Mouse (Mus musculus) 3134 (cell line): ENCODE measurements around the gene Gmfg.

Experiments used
- DNase-seq: peaks from one replicate; pipeline ENCODE4 v3.0.0-alpha.2; 2011; ENCODE audit warnings: low spot score; ENCODE audit not compliant: insufficient read length; ENCODE audit errors: extremely low read depth

Gene Gmfg

GRCm38 (mm10) chr7:28436932-28437570, at the start of gene Gmfg:
Gmfg (plus strand) TSS chr7:28437447.
- peak; percentile 73 for DNase-seq

DNA sequence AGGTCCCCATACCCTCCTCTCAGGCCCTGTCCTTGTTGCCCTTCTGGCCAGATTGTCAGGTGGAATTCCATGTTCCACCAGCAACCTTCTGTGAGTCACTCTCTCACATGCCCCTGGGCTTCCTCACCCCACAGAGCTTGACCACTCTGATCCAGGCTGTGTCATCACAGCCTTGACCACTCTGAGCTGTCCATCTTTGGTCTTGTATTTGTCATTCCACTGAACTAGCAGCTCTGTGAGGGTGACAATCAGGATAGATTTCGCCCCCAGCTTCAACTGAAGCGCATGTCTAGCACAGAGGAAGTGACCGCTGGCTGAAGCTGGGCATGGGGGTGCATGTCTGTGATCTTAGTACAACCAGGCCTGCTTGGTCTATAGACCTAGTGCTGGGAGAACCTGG, 46.9 kb upstream of the Gmfg start:
- no peak for DNase-seq

- peak; percentile 91 for DNase-seq
Observed at GRCm38 (mm10) chr7:28392429-28393271, 44.6 kb upstream of the Gmfg start, which contains the start of the genes Med29 and Paf1. Med29 (minus strand) TSS chr7:28392708. Paf1 (plus strand) TSS chr7:28392951.

GRCm38 (mm10) chr7:28393272-28393951, 43.8 kb upstream of the Gmfg start:
- DNase-seq: no peak

GRCm38 (mm10) chr7:28395425-28395824, 41.8 kb upstream of the Gmfg start:
- DNase-seq: no peak

GRCm38 (mm10) chr7:28398000-28398399, 39.2 kb upstream of the Gmfg start:
- no peak for DNase-seq

DNA sequence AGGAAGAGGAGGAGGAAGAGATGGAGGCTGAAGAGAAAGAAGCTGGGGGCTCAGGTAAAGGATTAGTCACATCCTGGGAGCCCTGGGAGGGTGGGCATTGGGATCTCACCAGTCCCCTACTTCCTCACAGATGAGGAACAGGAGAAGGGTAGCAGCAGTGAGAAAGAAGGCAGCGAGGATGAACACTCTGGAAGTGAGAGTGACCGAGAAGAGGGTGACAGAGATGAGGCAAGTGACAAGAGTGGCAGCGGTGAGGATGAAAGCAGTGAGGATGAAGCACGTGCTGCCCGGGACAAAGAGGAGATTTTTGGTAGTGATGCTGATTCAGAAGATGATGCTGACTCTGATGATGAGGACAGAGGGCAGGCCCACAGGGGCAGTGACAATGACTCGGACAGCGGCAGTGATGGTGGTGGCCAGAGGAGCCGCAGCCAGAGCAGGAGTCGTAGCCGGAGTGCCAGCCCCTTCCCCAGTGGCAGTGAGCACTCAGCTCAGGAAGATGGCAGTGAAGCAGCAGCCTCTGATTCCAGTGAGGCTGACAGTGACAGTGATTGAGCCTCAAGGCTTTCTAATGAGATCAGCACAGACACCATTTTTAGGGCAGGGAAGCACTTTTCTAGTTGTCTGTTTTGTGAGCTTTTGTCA, 38.4 kb upstream of the Gmfg start:
- no peak for DNase-seq

DNA sequence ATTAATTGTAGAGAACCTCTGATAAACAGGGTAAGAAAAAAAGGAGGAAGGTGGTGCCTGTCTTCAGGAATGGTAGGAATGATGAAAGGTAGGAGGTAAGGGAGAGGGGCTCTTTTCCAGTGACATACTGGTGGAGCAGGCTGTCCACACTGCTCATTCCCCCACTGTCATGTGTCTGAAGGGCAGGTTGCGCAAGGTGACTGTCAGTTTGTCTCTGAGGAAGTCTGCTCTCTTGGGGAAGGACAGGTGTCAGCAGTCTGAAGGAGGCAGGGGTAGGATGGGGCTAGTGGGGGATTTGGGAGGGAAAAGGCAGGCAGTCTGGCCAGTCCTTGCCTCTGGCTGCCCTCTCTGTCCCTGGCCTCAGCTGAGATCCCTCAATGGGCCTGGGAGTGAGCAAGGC, 36.2 kb upstream of the Gmfg start:
- no peak for DNase-seq

GRCm38 (mm10) chr7:28401942-28402341, 35.3 kb upstream of the Gmfg start:
- DNase-seq: no peak

DNA sequence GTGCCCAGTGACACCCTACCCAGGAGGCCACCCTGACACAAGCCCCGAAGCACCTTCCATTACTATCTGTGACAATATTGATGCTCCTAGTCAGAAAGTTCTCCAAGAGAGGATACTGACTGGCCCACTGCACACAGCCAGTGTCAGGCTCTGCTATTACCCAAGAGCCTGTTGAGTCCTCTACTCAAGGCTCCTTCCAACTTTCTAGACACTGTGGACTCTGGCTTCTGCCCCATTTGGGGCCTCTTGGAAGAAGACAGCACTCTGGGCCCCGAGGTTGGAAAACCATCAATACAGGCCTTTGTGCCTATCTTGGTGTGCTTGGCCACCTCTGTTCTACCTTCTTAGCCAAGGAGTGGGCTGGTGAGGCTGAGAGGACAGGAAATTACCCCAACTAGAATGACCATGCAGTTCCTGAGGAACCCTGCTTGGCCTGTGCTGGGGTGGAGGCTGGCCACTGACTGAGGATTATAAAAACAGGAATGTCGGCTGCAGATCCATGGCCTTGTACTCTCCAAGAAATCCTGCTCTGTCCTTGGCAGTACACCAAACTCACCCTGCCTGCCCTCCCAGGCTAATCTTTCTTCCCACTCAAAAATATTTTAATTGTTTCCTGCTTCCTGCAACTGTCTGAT, 26.3 kb upstream of the Gmfg start:
- no peak for DNase-seq

DNA sequence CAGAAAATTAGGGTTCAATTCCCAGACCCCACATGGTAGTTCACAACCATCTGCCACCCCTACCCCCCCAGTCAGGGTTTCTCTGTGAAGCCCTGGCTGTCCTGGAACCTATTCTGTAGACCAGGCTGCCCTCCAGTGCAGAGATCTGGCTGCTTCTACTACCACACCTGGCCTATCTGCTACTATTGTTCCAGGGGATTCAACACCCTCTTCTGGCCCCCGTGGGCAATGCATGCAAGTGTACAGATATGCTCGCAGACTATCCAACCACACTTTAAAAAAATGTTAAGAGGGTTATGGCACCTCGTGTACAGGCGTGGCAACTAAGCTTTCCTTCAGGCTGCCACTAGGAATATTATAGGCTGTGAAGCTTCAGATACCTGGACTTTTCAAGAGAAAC, 24.4 kb upstream of the Gmfg start:
- no peak for DNase-seq

DNA sequence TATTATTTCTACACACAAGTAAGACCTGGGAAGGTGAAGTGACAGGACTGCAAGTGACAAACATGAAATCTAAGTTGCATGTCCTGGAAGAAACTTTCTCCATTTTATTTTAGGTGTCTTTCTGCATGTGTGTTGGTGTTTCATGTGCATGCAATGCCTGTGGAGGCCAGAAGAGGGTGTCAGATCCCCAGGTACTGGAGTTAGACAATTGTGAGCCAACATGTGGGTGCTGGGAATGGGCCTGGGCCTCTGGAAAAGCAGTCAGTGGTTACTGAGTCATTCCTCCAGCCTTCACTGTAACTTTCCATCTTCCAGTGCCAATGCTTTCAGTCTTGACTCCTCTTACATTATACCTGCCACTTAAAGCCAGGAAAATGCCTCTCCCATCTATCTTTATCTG, 19.9 kb upstream of the Gmfg start:
- DNase-seq: peak; percentile 39

DNA sequence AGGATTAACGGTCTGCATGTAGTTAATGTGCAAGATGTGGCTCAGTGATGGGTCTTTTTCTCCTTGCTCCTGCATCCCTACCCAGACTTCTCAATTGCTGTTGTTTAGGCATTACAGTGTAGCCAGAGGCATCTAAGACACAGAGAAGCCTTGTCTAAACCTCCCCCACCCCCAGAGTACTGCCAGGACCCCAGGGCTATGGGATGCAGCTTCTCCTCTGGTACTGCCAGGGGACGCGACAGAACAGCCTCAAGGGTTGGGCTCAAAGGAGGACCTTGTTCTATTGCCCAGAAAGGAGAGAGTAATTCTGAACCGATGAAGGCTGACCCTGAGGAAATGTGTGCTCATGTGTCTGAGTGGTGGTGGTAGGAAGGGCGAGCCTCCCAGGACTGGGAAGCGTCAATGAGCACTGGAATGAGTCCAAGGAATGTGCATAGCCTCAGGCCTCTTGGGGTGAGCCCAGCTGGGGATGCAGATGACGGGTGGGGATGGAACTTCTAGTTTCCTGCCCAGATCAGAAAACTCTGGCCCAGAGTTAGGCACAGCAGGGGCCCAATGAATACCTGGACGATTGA, 19.1 kb upstream of the Gmfg start:
- peak; percentile 69 for DNase-seq

DNA sequence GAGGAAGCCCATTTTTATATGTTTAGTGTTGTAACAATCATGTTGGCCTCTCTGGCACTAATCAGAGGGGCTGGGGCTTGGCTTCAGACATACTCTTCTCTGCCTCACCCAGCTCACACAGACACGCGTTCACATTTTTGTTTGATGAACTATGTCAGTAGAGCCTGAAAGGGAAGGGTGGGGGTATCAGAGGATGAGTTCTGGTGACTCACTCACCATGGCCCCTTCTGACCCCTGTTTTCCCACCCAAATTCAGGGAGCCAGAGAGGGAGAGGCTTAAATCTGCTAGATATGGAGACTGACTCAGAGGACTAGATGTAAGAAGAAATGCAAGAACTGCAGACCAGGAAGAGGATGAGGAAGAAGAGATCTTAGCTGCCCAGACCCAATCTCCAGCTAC, 17.8 kb upstream of the Gmfg start:
- DNase-seq: no peak

GRCm38 (mm10) chr7:28423018-28423417, 14.2 kb upstream of the Gmfg start:
- no peak for DNase-seq

- DNase-seq: no peak
Observed at GRCm38 (mm10) chr7:28427738-28428137, 9.5 kb upstream of the Gmfg start.

DNA sequence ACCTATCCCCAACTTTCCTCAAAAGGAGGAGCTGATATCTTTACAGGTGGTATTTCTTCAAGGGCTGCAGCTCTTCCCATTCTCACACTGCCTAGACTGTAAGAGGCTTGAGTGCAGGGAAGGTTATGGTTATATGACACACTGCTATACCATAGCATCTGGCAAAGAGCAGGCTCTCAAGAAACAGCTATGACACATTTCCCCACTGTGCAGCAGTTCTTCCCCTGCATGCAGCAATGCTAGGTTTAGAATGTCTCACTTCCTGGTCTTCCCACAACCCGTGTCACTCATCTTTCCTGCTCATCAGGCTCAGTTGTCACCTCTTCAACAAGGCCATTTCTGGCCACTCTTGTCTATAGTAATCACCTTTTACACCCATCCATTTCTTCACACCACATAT, 6.7 kb upstream of the Gmfg start:
- DNase-seq: no peak

GRCm38 (mm10) chr7:28432252-28432651, 5.0 kb upstream of the Gmfg start:
- DNase-seq: no peak

- DNase-seq: peak; percentile 19
Observed at GRCm38 (mm10) chr7:28435660-28436259, 1.5 kb upstream of the Gmfg start.
